ENCODE assay signal across 8 mouse cellular contexts in genomic region chr6:120987164-120987563, GRCm38 (mm10).
DNase-seq lines count a peak whose midpoint lies in the region; ATAC-seq and TF ChIP-seq lines count a peak whose summit lies in the region.
"Had no signal": no experiment of that assay in that cellular context is flagged by ENCODE, and none has a peak within 500 bp of the region (broad histone marks: within the 10 kb centered on the region; RNA-seq: fewer than 3 reads in every experiment).

No protein-coding gene starts in this region.

- peak; percentile 32; the same call in 1 of the 2 replicates for ATAC-seq in lung, embryonic 14.5 days (ENCODE audit: insufficient read depth)
- ATAC-seq in heart, embryonic 11.5 days (replicated peaks; ENCODE audit: insufficient number of reproducible peaks, low FRiP score, low TSS enrichment): no peak
- ATAC-seq in megakaryocyte, adult 5-6 weeks (ENCODE audit: poor library complexity, severe bottlenecking): peak; percentile 45

- no peak overlapping the region for H3K4me2 ChIP-seq in lung, embryonic 14.5 days
- 0 out of 2 replicates have a peak overlapping the region, but pooled peaks have one; percentile 18 for H3K4me2 ChIP-seq in heart, embryonic 11.5 days

- H3K9me3 ChIP-seq in lung, embryonic 14.5 days (ENCODE audit: low read depth, low read length): no peaks in the 10 kb centered on the region
- H3K9me3 ChIP-seq in heart, embryonic 11.5 days (replicated peaks; ENCODE audit: control insufficient read depth, low read length): no peaks in the 10 kb centered on the region

- H3K4me3 ChIP-seq in lung, embryonic 14.5 days (ENCODE audit: low read depth, low read length): no peak overlapping the region
- no peak overlapping the region for H3K4me3 ChIP-seq in lung, adult 2 months (replicated peaks; ENCODE audit: extremely low read depth, low read depth, low read length)
- no peak overlapping the region for H3K4me3 ChIP-seq in heart, embryonic 11.5 days (ENCODE audit: low read depth, low read length)

- H3K36me3 ChIP-seq in lung, embryonic 14.5 days (ENCODE audit: insufficient read depth): peaks cover 22% of the 10 kb centered on the region; the same call in 1 of the 2 replicates
- peaks cover 2% of the 10 kb centered on the region; the same call in 1 of the 2 replicates for H3K36me3 ChIP-seq in heart, embryonic 11.5 days (ENCODE audit: control insufficient read depth, insufficient read depth, low read length)

- no peak for TF ChIP-seq POLR2A in lung, adult 2 months (IDR thresholded peaks at IDR 0.05; ENCODE audit: borderline replicate concordance, extremely low read depth, low read depth, low read length)

- no peaks in the 10 kb centered on the region for H3K27me3 ChIP-seq in lung, embryonic 14.5 days (ENCODE audit: insufficient read depth, low read length)
- no peaks in the 10 kb centered on the region for H3K27me3 ChIP-seq in heart, embryonic 11.5 days (ENCODE audit: control insufficient read depth, insufficient read depth, low read length)

- 58% methylated on average over 10 of the region's 10 CpGs for WGBS in lung, embryonic 14.5 days
- WGBS in lung, adult 2 months: 71% methylated on average over 10 of the region's 10 CpGs
- 31% methylated on average over 10 of the region's 10 CpGs for WGBS in heart, embryonic 11.5 days (ENCODE audit: insufficient replicate concordance)

- H3K9ac ChIP-seq in lung, embryonic 14.5 days: no peak overlapping the region
- H3K9ac ChIP-seq in heart, embryonic 11.5 days (ENCODE audit: low read depth, low read length): 0 out of 2 replicates have a peak overlapping the region, but pooled peaks have one; percentile 16

- no peak for TF ChIP-seq CTCF in lung, embryonic 14.5 days (IDR thresholded peaks at IDR 0.05; ENCODE audit: low read depth)
- TF ChIP-seq CTCF in lung, adult 2 months (IDR thresholded peaks at IDR 0.05; ENCODE audit: insufficient read depth, low read length): no peak

- no peak for DNase-seq in lung, embryonic 14.5 days
- DNase-seq in lung, adult 2 months: no peak
- peak; percentile 25 for DNase-seq in c-Kit-positive CD71-negative TER-119-negative erythroid progenitor cells, embryonic 14.5 days (ENCODE audit: low read depth)
- DNase-seq in cerebellum, adult 11 months: no peak
- no peak for DNase-seq in cerebellum, postnatal 25 days
- DNase-seq: left cerebral cortex, postnatal 4 days had no signal

- H3K4me1 ChIP-seq in lung, embryonic 14.5 days (ENCODE audit: insufficient read depth): no peaks in the 10 kb centered on the region
- H3K4me1 ChIP-seq in lung, adult 2 months (ENCODE audit: control insufficient read depth, insufficient read depth, low read length): no peaks in the 10 kb centered on the region
- peaks cover 27% of the 10 kb centered on the region for H3K4me1 ChIP-seq in heart, embryonic 11.5 days (ENCODE audit: control insufficient read depth, insufficient read depth, low read length)

- H3K27ac ChIP-seq in lung, embryonic 14.5 days (ENCODE audit: low read depth): no peak overlapping the region
- peak overlapping the region; percentile 73 for H3K27ac ChIP-seq in heart, embryonic 11.5 days (ENCODE audit: low read depth, low read length)
